Mouse (Mus musculus): Measurements from ENCODE around the gene Wfdc1. TPM values are rescaled to one million over a fixed set of nuclear protein-coding genes. Genes with fewer than 3 reads are reported as not detected.

Wfdc1 gene
- total RNA-seq, 1 experiment = 0.13 TPM

DNA sequence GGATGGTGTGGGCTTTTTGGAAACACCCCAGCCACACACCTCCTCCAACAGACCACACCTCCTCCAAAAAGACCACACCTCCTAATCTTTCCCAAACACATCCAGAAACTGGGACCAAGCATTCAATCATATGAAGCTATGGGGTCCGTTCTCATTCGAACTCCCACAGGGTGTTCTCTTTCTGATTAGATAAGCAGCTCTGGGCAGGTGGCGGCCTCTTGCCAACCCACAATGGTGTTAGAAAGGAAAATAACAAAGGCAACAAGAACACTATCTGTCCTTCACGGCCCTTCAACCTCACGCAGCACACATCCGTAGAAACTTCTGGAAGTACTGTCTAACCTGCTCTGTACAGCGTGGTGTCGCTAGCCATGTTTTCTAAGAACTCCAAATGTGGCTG, 60.9 kb downstream of the Wfdc1 start:
- Histone ChIP-seq H3K4me1 (ENCODE audit: control insufficient read depth in 2 of 2, insufficient read depth in 2 of 2, low read length in 2 of 2, poor library complexity in 1 of 2) (no peaks in the 10 kb centered on the region; a peak in 1 of 4 replicates), H3K36me3 (ENCODE audit: control insufficient read depth, insufficient read depth, low read length, poor library complexity, severe bottlenecking) (no peaks in the 10 kb centered on the region), H3K9me3 (ENCODE audit: control insufficient read depth, insufficient read depth, low read depth, low read length) (no peaks in the 10 kb centered on the region), H3K4me3 (ENCODE audit: insufficient read depth in 1 of 2, low read depth in 1 of 2, low read length in 2 of 2, poor library complexity in 1 of 2, severe bottlenecking in 1 of 2) (no peak overlapping the region), H3K27ac (ENCODE audit: insufficient read depth, low read depth, low read length, poor library complexity, severe bottlenecking) (no peak overlapping the region), H3K9ac (ENCODE audit: insufficient read depth, low read depth, low read length, poor library complexity, severe bottlenecking) (no peak overlapping the region)
- no peak for TF ChIP-seq ZC3H11A (IDR thresholded peaks at IDR 0.05; ENCODE audit: borderline replicate concordance, low read depth, low read length)
- TF ChIP-seq MAFK (IDR thresholded peaks at IDR 0.05; ENCODE audit: insufficient read depth, low read depth, low read length) = no peak
- DNase-seq (ENCODE audit: low read depth, low spot score) = no peak
- in situ Hi-C loops (cut with MboI; ENCODE audit: low sequenced_read_pairs in 2 of 2, unreplicated experiment in 2 of 2) = no loop called here

GRCm38 (mm10) chr8:119728351-119728895, 62.3 kb downstream of the Wfdc1 start:
- TF ChIP-seq CHD2 (IDR thresholded peaks at IDR 0.05; ENCODE audit: low read depth, low read length) (no peak), ZC3H11A (IDR thresholded peaks at IDR 0.05; ENCODE audit: borderline replicate concordance, low read depth, low read length) (no peak), ZNF384 (IDR thresholded peaks at IDR 0.05; ENCODE audit: low read depth, low read length) (no peak), MAFK (IDR thresholded peaks at IDR 0.05; ENCODE audit: insufficient read depth, low read depth, low read length) (no peak), HCFC1 (IDR thresholded peaks at IDR 0.05; ENCODE audit: borderline replicate concordance, insufficient read depth, low read length) (no peak)
- in situ Hi-C loops (cut with MboI; ENCODE audit: low sequenced_read_pairs in 2 of 2, unreplicated experiment in 2 of 2) = no loop called here

GRCm38 (mm10) chr8:119732072-119732471, 65.9 kb downstream of the Wfdc1 start:
- Histone ChIP-seq H3K9ac (ENCODE audit: insufficient read depth, low read depth, low read length, poor library complexity, severe bottlenecking) (no peak overlapping the region), H3K4me3 (ENCODE audit: insufficient read depth in 1 of 2, low read depth in 1 of 2, low read length in 2 of 2, poor library complexity in 1 of 2, severe bottlenecking in 1 of 2) (no peak overlapping the region), H3K4me1 (ENCODE audit: control insufficient read depth in 2 of 2, insufficient read depth in 2 of 2, low read length in 2 of 2, poor library complexity in 1 of 2) (peaks cover 0 to 3% of the 10 kb centered on the region in 2 experiments; a peak in 1 of 4 replicates), H3K27ac (ENCODE audit: insufficient read depth, low read depth, low read length, poor library complexity, severe bottlenecking) (no peak overlapping the region), H3K9me3 (ENCODE audit: control insufficient read depth, insufficient read depth, low read depth, low read length) (no peaks in the 10 kb centered on the region), H3K36me3 (ENCODE audit: control insufficient read depth, insufficient read depth, low read length, poor library complexity, severe bottlenecking) (no peaks in the 10 kb centered on the region)
- no peak for TF ChIP-seq CHD2 (IDR thresholded peaks at IDR 0.05; ENCODE audit: low read depth, low read length)
- TF ChIP-seq MAFK (IDR thresholded peaks at IDR 0.05; ENCODE audit: insufficient read depth, low read depth, low read length) = no peak
- TF ChIP-seq HCFC1 (IDR thresholded peaks at IDR 0.05; ENCODE audit: borderline replicate concordance, insufficient read depth, low read length) = no peak
- TF ChIP-seq ZNF384 (IDR thresholded peaks at IDR 0.05; ENCODE audit: low read depth, low read length) = no peak
- no peak for TF ChIP-seq ZC3H11A (IDR thresholded peaks at IDR 0.05; ENCODE audit: borderline replicate concordance, low read depth, low read length)
- in situ Hi-C loops (cut with MboI; ENCODE audit: low sequenced_read_pairs in 2 of 2, unreplicated experiment in 2 of 2) = no loop called here
- DNase-seq (ENCODE audit: low read depth, low spot score) = no peak

More at GRCm38 (mm10) chr8:119728351-119728895, 62.3 kb downstream of the Wfdc1 start:
- H3K9ac ChIP-seq (ENCODE audit: insufficient read depth, low read depth, low read length, poor library complexity, severe bottlenecking) = no peak overlapping the region
- no peaks in the 10 kb centered on the region for H3K36me3 ChIP-seq (ENCODE audit: control insufficient read depth, insufficient read depth, low read length, poor library complexity, severe bottlenecking)
- no peaks in the 10 kb centered on the region for H3K9me3 ChIP-seq (ENCODE audit: control insufficient read depth, insufficient read depth, low read depth, low read length)
- DNase-seq (ENCODE audit: low read depth, low spot score) = no peak
- H3K27ac ChIP-seq (ENCODE audit: insufficient read depth, low read depth, low read length, poor library complexity, severe bottlenecking) = no peak overlapping the region
- no peaks in the 10 kb centered on the region for H3K4me1 ChIP-seq (ENCODE audit: control insufficient read depth in 2 of 2, insufficient read depth in 2 of 2, low read length in 2 of 2, poor library complexity in 1 of 2)
- H3K4me3 ChIP-seq (ENCODE audit: insufficient read depth in 1 of 2, low read depth in 1 of 2, low read length in 2 of 2, poor library complexity in 1 of 2, severe bottlenecking in 1 of 2) = no peak overlapping the region

GRCm38 (mm10) chr8:119736348-119736917, 70.3 kb downstream of the Wfdc1 start:
- Histone ChIP-seq H3K36me3 (ENCODE audit: control insufficient read depth, insufficient read depth, low read length, poor library complexity, severe bottlenecking) (no peaks in the 10 kb centered on the region), H3K9me3 (ENCODE audit: control insufficient read depth, insufficient read depth, low read depth, low read length) (no peaks in the 10 kb centered on the region), H3K4me1 (ENCODE audit: control insufficient read depth in 2 of 2, insufficient read depth in 2 of 2, low read length in 2 of 2, poor library complexity in 1 of 2) (peaks cover 0 to 6% of the 10 kb centered on the region in 2 experiments; a peak in 1 of 4 replicates), H3K27ac (ENCODE audit: insufficient read depth, low read depth, low read length, poor library complexity, severe bottlenecking) (no peak overlapping the region), H3K9ac (ENCODE audit: insufficient read depth, low read depth, low read length, poor library complexity, severe bottlenecking) (no peak overlapping the region), H3K4me3 (ENCODE audit: insufficient read depth in 1 of 2, low read depth in 1 of 2, low read length in 2 of 2, poor library complexity in 1 of 2, severe bottlenecking in 1 of 2) (no peak overlapping the region)
- no peak for TF ChIP-seq CHD2 (IDR thresholded peaks at IDR 0.05; ENCODE audit: low read depth, low read length)
- no peak for TF ChIP-seq ZC3H11A (IDR thresholded peaks at IDR 0.05; ENCODE audit: borderline replicate concordance, low read depth, low read length)
- no peak for TF ChIP-seq ZNF384 (IDR thresholded peaks at IDR 0.05; ENCODE audit: low read depth, low read length)
- no peak for TF ChIP-seq HCFC1 (IDR thresholded peaks at IDR 0.05; ENCODE audit: borderline replicate concordance, insufficient read depth, low read length)
- no peak for TF ChIP-seq MAFK (IDR thresholded peaks at IDR 0.05; ENCODE audit: insufficient read depth, low read depth, low read length)
- DNase-seq (ENCODE audit: low read depth, low spot score) = no peak
- in situ Hi-C loops (cut with MboI; ENCODE audit: low sequenced_read_pairs in 2 of 2, unreplicated experiment in 2 of 2) = no loop called here
